Comparison of ENCODE assay signal across 28 mouse cellular contexts in the genomic region with DNA sequence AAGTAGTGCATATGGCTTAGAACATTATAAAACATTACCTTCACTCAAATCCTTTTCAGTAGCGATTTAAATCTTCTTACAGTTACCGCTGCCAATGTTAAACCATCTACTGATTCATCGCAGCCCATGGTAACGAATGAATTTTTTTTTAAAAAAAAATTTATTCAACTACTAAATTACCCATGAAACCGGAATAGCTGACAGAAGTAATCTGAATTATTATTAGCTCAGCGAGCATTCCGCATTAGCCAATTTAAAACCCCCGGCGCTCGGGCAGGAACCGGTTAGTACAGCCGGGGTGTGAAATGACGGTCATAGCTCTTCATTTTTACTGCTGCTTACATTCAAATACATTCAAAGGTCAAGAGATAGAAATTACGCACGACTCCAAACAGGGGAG.
DNase-seq lines count a peak whose midpoint lies in the region; ATAC-seq lines count a peak whose summit lies in the region.
"Had no signal": no experiment of that assay in that cellular context is flagged by ENCODE, and none has a peak within 500 bp of the region (broad histone marks: within the 10 kb centered on the region; RNA-seq: fewer than 3 reads in every experiment).

No protein-coding gene starts in this region.

- H3K9me3 ChIP-seq in hindbrain, embryonic 13.5 days, result no peaks in the 10 kb centered on the region
- no peaks in the 10 kb centered on the region for H3K9me3 ChIP-seq in hindbrain, embryonic 11.5 days (ENCODE audit: control insufficient read depth, low read length)
- no peaks in the 10 kb centered on the region for H3K9me3 ChIP-seq in neural tube, embryonic 13.5 days
- no peaks in the 10 kb centered on the region for H3K9me3 ChIP-seq in hindbrain, embryonic 15.5 days
- H3K9me3 ChIP-seq: embryonic facial prominence, embryonic 15.5 days; G1E; heart, embryonic 12.5 days; limb, embryonic 10.5 days; liver, embryonic 15.5 days had no signal

- H3K4me3 ChIP-seq in hindbrain, embryonic 13.5 days, result no peak overlapping the region
- H3K4me3 ChIP-seq in hindbrain, embryonic 11.5 days (ENCODE audit: low read depth, low read length), result no peak overlapping the region
- no peak overlapping the region for H3K4me3 ChIP-seq in neural tube, embryonic 13.5 days
- no peak overlapping the region for H3K4me3 ChIP-seq in hindbrain, embryonic 15.5 days
- H3K4me3 ChIP-seq: embryonic facial prominence, embryonic 15.5 days; heart, embryonic 12.5 days; limb, embryonic 10.5 days; liver, embryonic 15.5 days; myocyte had no signal

- H3K27me3 ChIP-seq in hindbrain, embryonic 13.5 days, result 0 out of 2 replicates have a peak, but pooled peaks cover 3% of the 10 kb centered on the region
- H3K27me3 ChIP-seq in hindbrain, embryonic 11.5 days (ENCODE audit: control insufficient read depth, insufficient read depth, low read length), result no peaks in the 10 kb centered on the region; the same call in 1 of the 2 replicates
- no peaks in the 10 kb centered on the region; the same call in none of the 2 replicates for H3K27me3 ChIP-seq in neural tube, embryonic 13.5 days
- H3K27me3 ChIP-seq in hindbrain, embryonic 15.5 days, result no peaks in the 10 kb centered on the region
- H3K27me3 ChIP-seq: embryonic facial prominence, embryonic 15.5 days; heart, embryonic 12.5 days; liver, embryonic 15.5 days had no signal

- H3K9ac ChIP-seq in hindbrain, embryonic 13.5 days, result no peak overlapping the region
- no peak overlapping the region for H3K9ac ChIP-seq in hindbrain, embryonic 11.5 days (ENCODE audit: low read depth, low read length)
- no peak overlapping the region for H3K9ac ChIP-seq in neural tube, embryonic 13.5 days
- no peak overlapping the region for H3K9ac ChIP-seq in hindbrain, embryonic 15.5 days
- H3K9ac ChIP-seq: embryonic facial prominence, embryonic 15.5 days; heart, embryonic 12.5 days; liver, embryonic 15.5 days had no signal

- no peak for ATAC-seq in hindbrain, embryonic 13.5 days (ENCODE audit: low FRiP score)
- ATAC-seq in hindbrain, embryonic 11.5 days (ENCODE audit: low FRiP score), result no peak
- no peak for ATAC-seq in neural tube, embryonic 13.5 days (ENCODE audit: low read depth)
- ATAC-seq in hindbrain, embryonic 15.5 days (ENCODE audit: low FRiP score, low read depth), result no peak
- ATAC-seq: intestine, postnatal 0 days; lung, postnatal 0 days; Patski had no signal

- H3K4me1 ChIP-seq in hindbrain, embryonic 13.5 days (replicated peaks), result peaks cover 90% of the 10 kb centered on the region
- H3K4me1 ChIP-seq in hindbrain, embryonic 11.5 days (replicated peaks; ENCODE audit: control insufficient read depth, insufficient read depth, low read length), result peaks cover 29% of the 10 kb centered on the region
- H3K4me1 ChIP-seq in neural tube, embryonic 13.5 days (replicated peaks), result peaks cover 81% of the 10 kb centered on the region
- peaks cover 65% of the 10 kb centered on the region for H3K4me1 ChIP-seq in hindbrain, embryonic 15.5 days (replicated peaks)

- no peak for DNase-seq in hindbrain, embryonic 11.5 days (ENCODE audit: low spot score)
- DNase-seq in neural tube, embryonic 10.5 days (ENCODE audit: extremely low spot score, low spot score), result no peak
- DNase-seq in kidney, adult 18-20 months, result no peak
- no peak for DNase-seq in ovary, adult 18-20 months (ENCODE audit: low spot score)
- DNase-seq: adrenal gland, postnatal 36 days; B cell, adult 2 months; cerebellum, adult 11 months; cerebellum, adult 9-11 months; gastrocnemius, postnatal 14 days; heart, adult 11 months; heart, postnatal 10 days; kidney, postnatal 4 days; liver; right cerebral cortex, postnatal 25 days; thymus, postnatal 14 days had no signal

- H3K27ac ChIP-seq in hindbrain, embryonic 13.5 days, result peak overlapping the region; percentile 35; the same call in 1 of the 2 replicates
- no peak overlapping the region for H3K27ac ChIP-seq in hindbrain, embryonic 11.5 days (ENCODE audit: low read depth, low read length)
- peak overlapping the region; percentile 29; the same call in 1 of the 2 replicates for H3K27ac ChIP-seq in neural tube, embryonic 13.5 days (replicated peaks)
- peak overlapping the region; percentile 68 for H3K27ac ChIP-seq in hindbrain, embryonic 15.5 days (replicated peaks)
- H3K27ac ChIP-seq: embryonic facial prominence, embryonic 15.5 days; limb, embryonic 10.5 days; liver, embryonic 15.5 days; macrophage had no signal

- WGBS in hindbrain, embryonic 13.5 days, result 44% methylated on average over 15 of the region's 15 CpGs
- 80% methylated on average over 15 of the region's 15 CpGs for WGBS in hindbrain, embryonic 11.5 days
- 36% methylated on average over 15 of the region's 15 CpGs for WGBS in neural tube, embryonic 13.5 days
- WGBS in hindbrain, embryonic 15.5 days, result 37% methylated on average over 15 of the region's 15 CpGs

- H3K36me3 ChIP-seq in hindbrain, embryonic 13.5 days, result no peaks in the 10 kb centered on the region
- H3K36me3 ChIP-seq in hindbrain, embryonic 11.5 days (ENCODE audit: control insufficient read depth, insufficient read depth, low read length), result no peaks in the 10 kb centered on the region
- no peaks in the 10 kb centered on the region for H3K36me3 ChIP-seq in neural tube, embryonic 13.5 days
- H3K36me3 ChIP-seq in hindbrain, embryonic 15.5 days, result no peaks in the 10 kb centered on the region
- H3K36me3 ChIP-seq: embryonic facial prominence, embryonic 15.5 days; G1E; heart, embryonic 12.5 days; limb, embryonic 10.5 days; liver, embryonic 15.5 days had no signal

- H3K4me2 ChIP-seq in hindbrain, embryonic 13.5 days, result no peak overlapping the region
- H3K4me2 ChIP-seq in hindbrain, embryonic 11.5 days (replicated peaks; ENCODE audit: low read depth, low read length), result no peak overlapping the region
- H3K4me2 ChIP-seq in neural tube, embryonic 13.5 days, result 0 out of 2 replicates have a peak overlapping the region, but pooled peaks have one; percentile 16
- peak overlapping the region; percentile 13 for H3K4me2 ChIP-seq in hindbrain, embryonic 15.5 days
- H3K4me2 ChIP-seq: embryonic facial prominence, embryonic 15.5 days; heart, embryonic 12.5 days; liver, embryonic 15.5 days had no signal

Comparison
In these comparisons a context has a peak if more than half of its experiments do, and no peak if none do; other contexts are left out.
1. H3K4me2 ChIP-seq: peak in neural tube, embryonic 13.5 days (single experiment) and hindbrain, embryonic 15.5 days (single experiment); none in hindbrain, embryonic 13.5 days (single experiment) and hindbrain, embryonic 11.5 days (single experiment).